Mouse (Mus musculus): Measurements from ENCODE around the gene Boc.

Boc gene

GRCm38 (mm10) chr16:44552036-44552435 lies 6.7 kb downstream of the Boc start:
- no peak for DNase-seq

- no peak for DNase-seq
Observed at GRCm38 (mm10) chr16:44551491-44551890, 7.2 kb downstream of the Boc start.

- DNase-seq, result no peak
Observed at GRCm38 (mm10) chr16:44550843-44551242, 7.9 kb downstream of the Boc start.

GRCm38 (mm10) chr16:44549867-44550679 lies 8.6 kb downstream of the Boc start:
- no peak for DNase-seq

GRCm38 (mm10) chr16:44549381-44549780 lies 9.3 kb downstream of the Boc start:
- DNase-seq, result no peak

GRCm38 (mm10) chr16:44547976-44548375 lies 10.7 kb downstream of the Boc start:
- DNase-seq, result no peak

- no peak for DNase-seq
Observed at GRCm38 (mm10) chr16:44546831-44547230, 11.9 kb downstream of the Boc start.

- no peak for DNase-seq
Observed at GRCm38 (mm10) chr16:44545939-44546338, 12.8 kb downstream of the Boc start.

- no peak for DNase-seq
Observed at GRCm38 (mm10) chr16:44545153-44545552, 13.5 kb downstream of the Boc start.

- no peak for DNase-seq
Observed at GRCm38 (mm10) chr16:44543098-44543497, 15.6 kb downstream of the Boc start.

- DNase-seq, result no peak
Observed at GRCm38 (mm10) chr16:44542029-44542690, 16.5 kb downstream of the Boc start.

GRCm38 (mm10) chr16:44539611-44540010 lies 19.1 kb downstream of the Boc start:
- DNase-seq, result no peak

GRCm38 (mm10) chr16:44538401-44539395 lies 20.0 kb downstream of the Boc start:
- no peak for DNase-seq

GRCm38 (mm10) chr16:44534122-44534521 lies 24.6 kb downstream of the Boc start:
- no peak for DNase-seq

GRCm38 (mm10) chr16:44533522-44533921 lies 25.2 kb downstream of the Boc start:
- no peak for DNase-seq

GRCm38 (mm10) chr16:44532851-44533250 lies 25.8 kb downstream of the Boc start:
- DNase-seq, result no peak

GRCm38 (mm10) chr16:44531239-44531797 lies 27.4 kb downstream of the Boc start:
- no peak for DNase-seq

- no peak for DNase-seq
Observed at GRCm38 (mm10) chr16:44530829-44531228, 27.9 kb downstream of the Boc start.

- no peak for DNase-seq
Observed at GRCm38 (mm10) chr16:44530191-44530590, 28.5 kb downstream of the Boc start.

GRCm38 (mm10) chr16:44529691-44530090 lies 29.0 kb downstream of the Boc start:
- no peak for DNase-seq

GRCm38 (mm10) chr16:44528955-44529354 lies 29.7 kb downstream of the Boc start:
- DNase-seq, result no peak

GRCm38 (mm10) chr16:44527218-44527905 lies 31.3 kb downstream of the Boc start:
- DNase-seq, result no peak

Measured in thymus, adult 18-20 months (tissue).